Mouse (Mus musculus): ENCODE results near the gene Acy3. TPM values are rescaled to one million over a fixed set of nuclear protein-coding genes. Genes with fewer than 3 reads are reported as not detected.

The Acy3 gene
- polyA plus RNA-seq, 1 experiment from 2014 or later: 3.2 TPM

DNA sequence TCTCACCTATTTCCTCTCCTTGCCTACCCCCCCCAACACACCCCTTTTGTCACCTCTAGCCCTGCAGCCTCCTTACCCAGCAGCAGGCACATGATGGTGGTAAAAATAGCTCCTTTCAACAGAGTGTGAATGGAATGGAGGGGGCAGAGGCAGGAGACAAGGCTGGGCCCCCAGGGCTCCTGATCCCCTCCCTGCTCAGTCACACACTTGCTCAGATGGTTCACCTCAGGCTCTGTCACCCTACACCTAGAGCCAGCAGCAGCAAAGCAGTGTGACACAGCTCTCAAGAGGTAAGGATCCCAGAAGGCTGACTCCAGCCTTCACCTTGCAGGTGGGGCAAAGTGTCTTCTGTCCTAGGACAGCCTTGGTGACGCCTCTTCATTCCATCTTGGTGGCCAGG is 16.7 kb downstream of the Acy3 start, which contains the start of gene Doc2g:
TSS of gene Doc2g (plus strand) at position 202 of the 400 bp plus-strand sequence.
- no peak within 1 kb of the TSS for H3K9ac ChIP-seq (ENCODE audit: low read length)
- H3K4me2 ChIP-seq (ENCODE audit: low read depth): no peak within 1 kb of the TSS
- DNase-seq (ENCODE audit: low spot score): no peak
- peaks cover 9% of the 10 kb centered on the region; the same call in 1 of the 2 replicates for H3K4me1 ChIP-seq (ENCODE audit: control insufficient read depth, insufficient read depth, low read length)
- no peak within 1 kb of the TSS for H3K27ac ChIP-seq (ENCODE audit: low read depth, low read length)
- ATAC-seq (ENCODE audit: insufficient read depth, low FRiP score, low TSS enrichment): no peak
- H3K36me3 ChIP-seq (ENCODE audit: control insufficient read depth, insufficient read depth, low read length): peaks cover 2% of the 10 kb centered on the region
- 70% methylated on average over 1 of the region's 1 CpGs for WGBS
- H3K27me3 ChIP-seq (ENCODE audit: control insufficient read depth, insufficient read depth, low read length): no peaks in the 10 kb centered on the region
- H3K9me3 ChIP-seq (ENCODE audit: control insufficient read depth, low read length): no peaks in the 10 kb centered on the region
- H3K4me3 ChIP-seq (ENCODE audit: low read depth, low read length): no peak within 1 kb of the TSS

DNA sequence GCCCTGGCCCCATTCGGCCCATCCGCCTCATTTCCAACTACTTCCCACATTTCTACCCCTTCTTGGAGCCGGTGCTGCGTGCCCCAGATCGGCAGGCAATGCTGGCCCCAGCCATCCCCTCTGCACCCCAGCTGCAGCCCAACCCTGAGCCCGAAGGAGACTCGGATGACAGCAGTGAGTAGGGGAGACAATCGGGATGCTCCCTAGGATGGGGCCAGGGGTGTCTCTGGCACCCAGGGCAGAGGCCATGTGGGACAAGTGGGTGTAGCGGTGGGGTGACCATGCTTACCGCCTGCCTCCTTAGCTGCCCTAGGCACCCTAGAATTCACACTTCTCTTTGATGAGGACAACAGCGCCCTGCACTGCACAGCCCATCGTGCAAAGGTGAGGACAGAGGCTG is 17.3 kb downstream of the Acy3 start:
- ATAC-seq (ENCODE audit: insufficient read depth, low FRiP score, low TSS enrichment): no peak
- Histone ChIP-seq H3K4me3 (ENCODE audit: low read depth, low read length) (no peak overlapping the region), H3K9ac (ENCODE audit: low read length) (no peak overlapping the region), H3K27me3 (ENCODE audit: control insufficient read depth, insufficient read depth, low read length) (no peaks in the 10 kb centered on the region), H3K36me3 (ENCODE audit: control insufficient read depth, insufficient read depth, low read length) (peaks cover 2% of the 10 kb centered on the region), H3K9me3 (ENCODE audit: control insufficient read depth, low read length) (no peaks in the 10 kb centered on the region), H3K4me1 (ENCODE audit: control insufficient read depth, insufficient read depth, low read length) (peaks cover 9% of the 10 kb centered on the region; the same call in 1 of the 2 replicates), H3K27ac (ENCODE audit: low read depth, low read length) (no peak overlapping the region), H3K4me2 (ENCODE audit: low read depth) (no peak overlapping the region)
- WGBS: 78% methylated on average over 12 of the region's 12 CpGs
- DNase-seq (ENCODE audit: low spot score): no peak

DNA sequence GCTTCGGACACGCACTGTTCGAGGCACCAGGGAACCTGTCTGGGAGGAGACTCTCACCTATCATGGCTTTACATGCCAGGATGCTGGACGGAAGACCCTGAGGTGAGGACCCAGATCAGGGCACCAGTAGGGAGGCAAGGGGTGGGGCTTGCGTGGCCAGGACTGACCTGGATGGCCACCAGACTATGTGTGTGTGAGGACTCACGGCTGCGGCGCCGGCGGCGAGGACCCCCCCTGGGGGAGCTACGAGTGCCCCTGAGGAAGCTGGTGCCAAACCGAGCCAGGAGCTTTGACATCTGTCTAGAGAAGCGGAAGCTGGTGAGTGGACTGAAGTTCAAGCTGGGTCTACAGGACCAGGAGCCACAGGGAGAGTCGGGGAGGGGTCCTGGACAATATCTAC is 18.0 kb downstream of the Acy3 start:
- no peak overlapping the region for H3K9ac ChIP-seq (ENCODE audit: low read length)
- WGBS: 83% methylated on average over 15 of the region's 15 CpGs

DNA sequence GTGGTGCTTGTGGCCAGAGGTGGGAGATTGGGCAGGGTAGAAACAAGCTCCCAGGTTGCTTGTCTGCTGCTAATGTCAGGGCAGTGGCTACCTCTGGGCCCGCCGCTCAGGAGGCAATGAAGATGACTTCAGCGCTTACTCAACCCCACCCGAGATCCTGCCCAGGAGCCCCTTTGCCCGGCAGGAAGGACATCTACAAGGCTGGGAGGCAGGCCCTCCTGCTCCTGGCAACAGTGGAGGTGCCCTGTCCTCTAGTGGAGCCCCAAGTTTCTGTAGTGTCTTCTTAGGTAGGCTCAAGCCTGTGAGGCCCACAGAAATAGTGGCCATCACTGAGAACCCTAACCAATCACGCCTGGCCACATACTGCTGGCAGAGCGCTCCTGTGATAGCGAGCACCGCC is 18.7 kb downstream of the Acy3 start:
- Histone ChIP-seq H3K4me2 (ENCODE audit: low read depth) (no peak overlapping the region), H3K36me3 (ENCODE audit: control insufficient read depth, insufficient read depth, low read length) (peaks cover 2% of the 10 kb centered on the region), H3K27ac (ENCODE audit: low read depth, low read length) (no peak overlapping the region), H3K27me3 (ENCODE audit: control insufficient read depth, insufficient read depth, low read length) (no peaks in the 10 kb centered on the region), H3K4me1 (ENCODE audit: control insufficient read depth, insufficient read depth, low read length) (peaks cover 9% of the 10 kb centered on the region; the same call in 1 of the 2 replicates), H3K4me3 (ENCODE audit: low read depth, low read length) (no peak overlapping the region), H3K9ac (ENCODE audit: low read length) (no peak overlapping the region), H3K9me3 (ENCODE audit: control insufficient read depth, low read length) (no peaks in the 10 kb centered on the region)
- 96% methylated on average over 9 of the region's 9 CpGs for WGBS
- ATAC-seq (ENCODE audit: insufficient read depth, low FRiP score, low TSS enrichment): no peak
- DNase-seq (ENCODE audit: low spot score): no peak

More for the DNA sequence above, 18.0 kb downstream of the Acy3 start:
- DNase-seq (ENCODE audit: low spot score): no peak
- Histone ChIP-seq H3K36me3 (ENCODE audit: control insufficient read depth, insufficient read depth, low read length) (peaks cover 2% of the 10 kb centered on the region), H3K27me3 (ENCODE audit: control insufficient read depth, insufficient read depth, low read length) (no peaks in the 10 kb centered on the region), H3K27ac (ENCODE audit: low read depth, low read length) (no peak overlapping the region), H3K4me3 (ENCODE audit: low read depth, low read length) (no peak overlapping the region), H3K9me3 (ENCODE audit: control insufficient read depth, low read length) (no peaks in the 10 kb centered on the region), H3K4me2 (ENCODE audit: low read depth) (no peak overlapping the region), H3K4me1 (ENCODE audit: control insufficient read depth, insufficient read depth, low read length) (peaks cover 9% of the 10 kb centered on the region; the same call in 1 of the 2 replicates)
- ATAC-seq (ENCODE audit: insufficient read depth, low FRiP score, low TSS enrichment): no peak

DNA sequence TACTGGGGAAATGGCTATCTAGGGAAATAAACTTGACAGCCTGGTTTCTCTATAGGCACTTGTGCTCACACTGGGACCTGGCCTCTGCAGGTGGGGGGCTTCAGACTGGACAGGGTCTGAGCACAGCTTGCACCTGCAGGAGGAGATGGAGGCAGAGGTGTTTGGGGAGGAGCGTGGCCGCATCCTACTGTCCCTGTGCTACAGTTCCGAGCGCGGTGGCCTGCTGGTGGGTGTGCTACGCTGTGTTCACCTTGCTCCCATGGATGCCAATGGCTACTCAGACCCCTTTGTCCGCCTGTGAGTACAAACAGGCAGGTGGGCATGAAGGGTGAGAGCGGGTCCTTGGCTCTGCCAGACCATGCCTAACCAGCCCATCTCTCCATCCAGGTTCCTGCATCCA is 19.6 kb downstream of the Acy3 start:
- H3K9ac ChIP-seq (ENCODE audit: low read length): no peak overlapping the region
- DNase-seq (ENCODE audit: low spot score) (no peak), ATAC-seq (ENCODE audit: insufficient read depth, low FRiP score, low TSS enrichment) (no peak)
- 95% methylated on average over 8 of the region's 8 CpGs for WGBS
- H3K36me3 ChIP-seq (ENCODE audit: control insufficient read depth, insufficient read depth, low read length): peaks cover 2% of the 10 kb centered on the region
- no peaks in the 10 kb centered on the region for H3K9me3 ChIP-seq (ENCODE audit: control insufficient read depth, low read length)
- H3K4me1 ChIP-seq (ENCODE audit: control insufficient read depth, insufficient read depth, low read length): peaks cover 7% of the 10 kb centered on the region; the same call in 1 of the 2 replicates
- no peak overlapping the region for H3K4me2 ChIP-seq (ENCODE audit: low read depth)
- no peak overlapping the region for H3K27ac ChIP-seq (ENCODE audit: low read depth, low read length)
- H3K4me3 ChIP-seq (ENCODE audit: low read depth, low read length): no peak overlapping the region
- H3K27me3 ChIP-seq (ENCODE audit: control insufficient read depth, insufficient read depth, low read length): no peaks in the 10 kb centered on the region

DNA sequence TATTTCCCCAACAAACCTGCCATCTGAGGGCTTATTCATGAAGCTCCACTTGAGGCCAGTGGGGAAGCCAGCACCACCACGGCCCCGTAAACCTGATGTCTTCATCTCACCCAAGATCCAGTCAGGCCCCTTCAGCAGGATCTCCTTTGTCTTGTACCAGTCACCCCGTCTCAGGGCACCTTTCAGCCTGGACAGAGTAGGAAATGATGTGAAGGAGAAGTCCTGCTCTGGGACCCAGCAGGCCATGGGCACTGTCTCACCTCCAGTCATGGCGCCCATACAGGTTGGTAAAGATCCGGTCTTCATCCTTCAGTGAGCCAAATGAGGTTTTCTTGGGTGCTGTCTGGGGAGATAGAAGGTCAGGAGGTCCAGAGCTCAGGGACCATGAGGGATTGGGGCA is 24.7 kb downstream of the Acy3 start:
- peaks cover 2% of the 10 kb centered on the region; the same call in 1 of the 2 replicates for H3K36me3 ChIP-seq (ENCODE audit: control insufficient read depth, insufficient read depth, low read length)
- H3K27ac ChIP-seq (ENCODE audit: low read depth, low read length): no peak overlapping the region
- WGBS: 94% methylated on average over 5 of the region's 5 CpGs
- H3K9me3 ChIP-seq (ENCODE audit: control insufficient read depth, low read length): no peaks in the 10 kb centered on the region
- DNase-seq (ENCODE audit: low spot score) (no peak), ATAC-seq (ENCODE audit: insufficient read depth, low FRiP score, low TSS enrichment) (no peak)
- no peak overlapping the region for H3K9ac ChIP-seq (ENCODE audit: low read length)
- H3K4me1 ChIP-seq (ENCODE audit: control insufficient read depth, insufficient read depth, low read length): peaks cover 5% of the 10 kb centered on the region
- no peaks in the 10 kb centered on the region for H3K27me3 ChIP-seq (ENCODE audit: control insufficient read depth, insufficient read depth, low read length)
- H3K4me2 ChIP-seq (ENCODE audit: low read depth): no peak overlapping the region
- no peak overlapping the region for H3K4me3 ChIP-seq (ENCODE audit: low read depth, low read length)

DNA sequence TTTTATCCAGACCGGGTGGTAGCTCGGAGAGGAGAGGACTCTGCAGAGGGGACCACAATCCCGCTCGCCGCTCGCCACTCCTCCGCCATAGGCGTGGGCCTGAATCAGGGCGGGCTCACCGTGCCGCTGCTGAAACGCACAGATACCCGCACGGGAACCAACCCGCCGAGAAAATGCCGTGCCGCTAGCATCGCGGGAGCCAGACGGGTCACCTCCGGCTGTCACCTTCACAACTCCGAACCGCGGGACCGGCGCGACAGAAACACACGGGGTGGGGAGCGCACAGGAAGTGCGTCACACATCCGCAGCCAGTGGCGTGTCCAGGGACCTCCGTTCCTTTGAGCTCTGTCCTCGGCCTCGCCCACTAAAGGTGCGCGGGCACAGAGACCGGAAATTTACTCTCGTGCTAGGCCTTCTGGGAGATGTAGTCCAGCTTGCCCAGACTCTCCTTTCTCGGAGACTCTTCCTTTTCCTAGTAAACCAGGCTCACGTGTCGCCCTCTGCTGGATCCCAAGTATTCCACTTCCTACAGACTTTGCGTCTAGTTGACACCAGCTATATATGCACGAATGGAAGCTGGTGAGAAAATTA is 26.2 kb downstream of the Acy3 start, which contains the start of gene Ndufv1:
TSS of gene Ndufv1 (minus strand) at position 375 of the 591 bp plus-strand sequence.
- H3K27ac ChIP-seq (ENCODE audit: low read depth, low read length): no peak within 1 kb of the TSS
- no peaks in the 10 kb centered on the region for H3K9me3 ChIP-seq (ENCODE audit: control insufficient read depth, low read length)
- H3K4me1 ChIP-seq (ENCODE audit: control insufficient read depth, insufficient read depth, low read length): peaks cover 5% of the 10 kb centered on the region
- DNase-seq (ENCODE audit: low spot score) (peak; percentile 97), ATAC-seq (ENCODE audit: insufficient read depth, low FRiP score, low TSS enrichment) (peak; percentile 99)
- peak within 1 kb of the TSS; percentile 60 for H3K4me2 ChIP-seq (ENCODE audit: low read depth)
- no peaks in the 10 kb centered on the region for H3K27me3 ChIP-seq (ENCODE audit: control insufficient read depth, insufficient read depth, low read length)
- H3K36me3 ChIP-seq (ENCODE audit: control insufficient read depth, insufficient read depth, low read length): no peaks in the 10 kb centered on the region; the same call in 1 of the 2 replicates
- under 1% methylated on average over 45 of the region's 45 CpGs for WGBS
- H3K4me3 ChIP-seq (ENCODE audit: low read depth, low read length): peak within 1 kb of the TSS; percentile 56
- peak within 1 kb of the TSS; percentile 59 for H3K9ac ChIP-seq (ENCODE audit: low read length)

DNA sequence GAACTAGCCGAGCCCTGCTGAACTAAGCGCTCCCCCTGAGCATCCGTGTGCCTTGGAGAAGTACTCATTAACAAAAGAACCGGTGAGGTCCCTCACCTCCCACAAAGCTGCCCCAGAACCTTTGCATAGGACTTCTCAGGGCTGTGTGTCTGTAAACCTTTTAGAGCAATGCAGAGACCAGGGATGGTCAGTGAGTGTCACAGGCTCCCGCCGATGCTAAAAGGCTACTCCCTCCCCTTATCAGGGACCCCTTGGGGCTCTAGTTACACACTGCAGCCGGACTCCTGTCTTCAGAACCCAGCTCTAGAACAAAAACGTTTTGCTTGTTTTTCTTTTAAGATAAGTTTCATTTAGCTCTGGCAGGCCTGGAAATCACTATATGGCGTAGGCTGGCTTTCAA is 26.7 kb downstream of the Acy3 start:
- Histone ChIP-seq H3K9me3 (ENCODE audit: control insufficient read depth, low read length) (no peaks in the 10 kb centered on the region), H3K9ac (ENCODE audit: low read length) (peak overlapping the region; percentile 5), H3K36me3 (ENCODE audit: control insufficient read depth, insufficient read depth, low read length) (no peaks in the 10 kb centered on the region), H3K4me2 (ENCODE audit: low read depth) (peak overlapping the region; percentile 26), H3K27ac (ENCODE audit: low read depth, low read length) (no peak overlapping the region), H3K4me1 (ENCODE audit: control insufficient read depth, insufficient read depth, low read length) (peaks cover 5% of the 10 kb centered on the region), H3K4me3 (ENCODE audit: low read depth, low read length) (peak overlapping the region; percentile 56; the same call in 1 of the 2 replicates), H3K27me3 (ENCODE audit: control insufficient read depth, insufficient read depth, low read length) (no peaks in the 10 kb centered on the region)
- DNase-seq (ENCODE audit: low spot score) (no peak), ATAC-seq (ENCODE audit: insufficient read depth, low FRiP score, low TSS enrichment) (no peak)
- 25% methylated on average over 9 of the region's 9 CpGs for WGBS

DNA sequence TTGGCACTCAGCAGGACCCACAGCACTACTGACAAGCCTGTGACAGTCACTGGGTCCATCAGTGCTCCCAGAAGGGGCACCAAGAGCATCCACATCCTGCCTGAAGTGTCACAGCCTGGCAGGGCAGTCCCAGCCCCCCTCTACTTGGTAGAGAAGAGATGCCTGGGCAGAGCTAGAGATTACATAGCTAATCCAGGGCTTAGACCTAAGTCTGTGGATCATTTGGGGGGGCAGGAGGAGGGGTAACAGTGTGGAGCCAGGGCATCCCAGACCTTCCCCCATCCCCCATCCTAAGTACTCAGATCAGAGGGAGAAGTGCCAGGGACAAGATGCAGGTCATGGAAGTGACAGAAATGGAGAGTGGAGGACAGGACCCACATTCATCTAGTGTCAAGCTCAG is 28.4 kb downstream of the Acy3 start:
- no peak overlapping the region for H3K4me3 ChIP-seq (ENCODE audit: low read depth, low read length)
- H3K9ac ChIP-seq (ENCODE audit: low read length): no peak overlapping the region
- no peaks in the 10 kb centered on the region for H3K36me3 ChIP-seq (ENCODE audit: control insufficient read depth, insufficient read depth, low read length)
- no peaks in the 10 kb centered on the region for H3K9me3 ChIP-seq (ENCODE audit: control insufficient read depth, low read length)
- no peak for ATAC-seq (ENCODE audit: insufficient read depth, low FRiP score, low TSS enrichment)
- H3K27me3 ChIP-seq (ENCODE audit: control insufficient read depth, insufficient read depth, low read length): no peaks in the 10 kb centered on the region
- H3K4me1 ChIP-seq (ENCODE audit: control insufficient read depth, insufficient read depth, low read length): peaks cover 5% of the 10 kb centered on the region
- no peak overlapping the region for H3K4me2 ChIP-seq (ENCODE audit: low read depth)
- DNase-seq (ENCODE audit: low spot score): no peak
- H3K27ac ChIP-seq (ENCODE audit: low read depth, low read length): no peak overlapping the region
